Mouse (Mus musculus): ENCODE data around the gene Wfdc5.

DNA sequence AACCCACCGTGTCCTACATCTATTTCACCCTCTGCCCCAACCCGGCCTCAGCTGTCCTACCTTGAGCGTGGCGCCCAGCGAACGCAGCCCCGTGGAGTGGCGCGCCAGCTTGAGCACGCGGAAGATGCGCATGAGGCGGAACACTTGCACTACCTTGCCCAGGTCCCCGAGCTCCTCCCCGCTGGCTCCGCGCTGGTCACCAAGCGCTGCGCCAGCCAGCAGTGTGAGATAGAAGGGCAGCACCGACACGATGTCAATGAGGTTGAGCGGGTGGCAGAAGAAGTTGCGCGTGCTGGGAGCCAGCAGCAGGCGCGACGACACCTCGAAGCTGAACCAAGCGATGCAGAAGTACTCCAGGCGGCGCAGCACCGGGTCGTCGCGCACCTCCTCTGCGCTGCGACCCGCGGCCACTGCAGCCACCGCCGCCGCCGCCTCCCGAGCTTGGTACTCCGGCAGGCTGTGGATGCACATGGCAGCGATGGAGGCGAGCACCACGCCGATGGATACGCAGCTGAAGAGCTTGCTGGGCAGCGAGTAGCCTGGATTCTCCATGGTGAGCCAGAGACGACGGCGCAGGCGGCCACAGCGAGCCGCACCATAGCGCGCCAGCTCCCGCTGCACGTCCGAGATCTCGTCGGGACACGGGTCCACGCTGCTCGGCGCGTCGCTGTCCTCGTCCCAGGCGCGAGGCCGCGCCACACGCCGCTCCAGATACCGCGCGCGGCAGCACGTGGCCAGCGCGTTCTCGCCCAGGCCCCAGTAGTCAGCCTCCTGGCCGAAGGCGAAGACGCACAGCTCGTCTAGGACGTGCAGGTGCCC, 14.6 kb downstream of the Wfdc5 start:
- TF ChIP-seq CTCF (IDR thresholded peaks at IDR 0.05; ENCODE audit: low read depth, low read length) (no peak), POLR2A (IDR thresholded peaks at IDR 0.05; ENCODE audit: borderline replicate concordance, low read depth, low read length) (no peak)
